Mouse (Mus musculus): ENCODE measurements around the gene Gng7.
"Not testable (repeated sequence)": the region's sequence is repeated elsewhere in the genome, so short reads cannot be mapped to it uniquely, and the experiment has no call there.

The Gng7 gene

DNA sequence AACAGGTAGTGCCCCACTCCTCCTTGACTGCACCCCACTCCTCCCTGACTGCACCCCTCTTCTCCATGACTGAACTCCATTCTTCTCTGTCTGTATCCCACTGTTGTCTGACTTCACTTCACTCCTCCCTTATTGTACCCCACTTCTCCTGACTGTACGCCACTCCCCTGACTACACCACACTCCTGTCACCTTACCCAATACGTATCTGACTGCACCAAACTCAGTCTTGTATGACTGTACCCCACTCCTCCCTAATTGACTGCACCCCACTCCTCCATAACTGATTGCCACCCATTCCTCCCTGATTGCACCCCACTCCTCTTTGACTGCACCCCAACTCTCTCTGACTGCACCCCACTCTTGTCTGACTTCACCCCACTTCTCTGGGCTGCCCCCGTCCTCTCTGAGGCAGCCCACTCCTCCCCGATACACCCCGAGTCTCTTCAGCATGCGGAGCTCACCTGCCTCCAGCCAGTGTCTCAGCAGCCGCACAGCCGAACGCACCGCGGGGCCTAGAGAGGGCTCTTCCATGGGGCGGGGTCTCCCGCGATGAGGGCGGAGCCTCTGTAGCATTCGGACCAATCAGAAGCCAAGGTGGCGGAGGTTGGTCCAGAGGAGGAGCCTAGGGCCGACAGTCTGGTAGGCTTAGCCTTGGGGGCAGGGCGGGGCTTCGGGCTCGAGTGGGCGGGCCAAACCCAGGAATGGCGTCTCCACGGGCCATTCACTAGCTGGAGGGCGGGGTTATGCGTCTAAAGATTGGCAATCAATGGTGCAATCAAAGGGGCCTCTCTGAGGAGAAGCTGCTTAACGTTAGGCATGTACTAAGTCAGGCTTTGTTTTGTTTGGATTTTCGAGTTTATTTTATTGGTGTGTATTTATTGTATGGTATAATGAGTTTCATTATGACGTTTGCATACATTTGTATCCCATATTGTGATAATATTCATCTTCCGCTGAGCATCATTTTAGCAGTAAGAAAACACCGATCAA lies at the start of gene Gng7:
Gene Gng7 (minus strand): TSS at position 553 of the 992 bp plus-strand sequence.
- POLR2A ChIA-PET: interaction anchor here (0.5 to 2.7 kb wide), 71 partner anchors 8 to 493 kb away, joined by 3 to 26 read pairs (median 4); partner anchors contain the start of genes Gadd45b (in 3 of the 4), Map2k2 (in 3 of the 4), Slc39a3 (in 3 of the 4) and Diras1 (in 2 of the 4)
- CTCF ChIA-PET: interaction anchor here in 3 of 4 experiments (0.5 to 2.2 kb wide), 40 partner anchors 8 to 537 kb away, joined by 3 to 20 read pairs (median 3); partner anchors contain the start of genes Diras1 (in 2 of the 3), Eef2 (in 1 of the 3), Gadd45b (in 1 of the 3) and Map2k2 (in 1 of the 3)

DNA sequence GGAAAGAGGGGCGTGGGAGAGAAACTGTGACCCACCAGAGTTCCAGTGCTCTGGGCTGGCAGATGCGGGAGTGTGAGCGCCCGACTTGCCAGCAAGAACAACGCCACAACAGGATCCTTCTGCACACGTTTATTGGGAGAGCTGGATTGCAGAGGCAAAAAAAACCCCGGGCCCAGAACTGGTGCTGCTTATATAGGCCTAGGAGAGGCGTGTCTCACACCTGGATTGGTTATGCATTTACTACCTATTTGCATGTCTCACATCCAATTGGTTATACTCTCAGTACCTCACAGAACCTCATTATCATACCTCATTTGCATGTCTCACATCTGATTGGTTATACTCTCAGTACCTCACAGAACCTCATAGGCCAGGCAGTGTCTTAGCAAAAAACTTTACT lies 49.8 kb upstream of the Gng7 start:
- ChIA-PET CTCF (interaction anchor here in 1 of 4 experiments (1.1 kb wide), 1 partner anchor 18 kb away, joined by 4 read pairs; no protein-coding TSS in a partner anchor), POLR2A (interaction anchor here in 2 of 4 experiments (0.7 to 1.0 kb wide), 2 partner anchors 11 to 135 kb away, joined by 3 read pairs; partner anchors contain the start of gene Gadd45b (in 1 of the 2))

DNA sequence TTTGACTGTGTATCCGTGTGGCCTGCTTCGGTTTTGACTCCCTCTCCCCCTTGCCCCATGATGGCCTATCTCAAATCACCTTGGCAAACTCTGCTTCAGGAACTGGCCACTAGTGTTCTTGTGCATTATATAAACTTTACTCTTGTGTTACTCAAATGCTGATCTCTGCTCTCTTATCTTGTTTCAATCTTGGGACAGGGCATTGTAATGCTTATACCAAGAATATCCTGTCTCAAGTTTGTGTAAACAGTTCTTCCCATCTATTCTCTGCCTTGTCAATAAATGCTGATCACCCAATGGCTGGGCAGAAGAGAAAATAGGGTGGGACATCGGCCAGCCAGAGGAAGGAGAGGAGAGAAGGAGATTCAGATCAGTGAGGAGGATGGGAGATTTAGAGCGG lies 48.0 kb upstream of the Gng7 start:
- POLR2A ChIA-PET: no interaction called here
- CTCF ChIA-PET: no interaction called here

DNA sequence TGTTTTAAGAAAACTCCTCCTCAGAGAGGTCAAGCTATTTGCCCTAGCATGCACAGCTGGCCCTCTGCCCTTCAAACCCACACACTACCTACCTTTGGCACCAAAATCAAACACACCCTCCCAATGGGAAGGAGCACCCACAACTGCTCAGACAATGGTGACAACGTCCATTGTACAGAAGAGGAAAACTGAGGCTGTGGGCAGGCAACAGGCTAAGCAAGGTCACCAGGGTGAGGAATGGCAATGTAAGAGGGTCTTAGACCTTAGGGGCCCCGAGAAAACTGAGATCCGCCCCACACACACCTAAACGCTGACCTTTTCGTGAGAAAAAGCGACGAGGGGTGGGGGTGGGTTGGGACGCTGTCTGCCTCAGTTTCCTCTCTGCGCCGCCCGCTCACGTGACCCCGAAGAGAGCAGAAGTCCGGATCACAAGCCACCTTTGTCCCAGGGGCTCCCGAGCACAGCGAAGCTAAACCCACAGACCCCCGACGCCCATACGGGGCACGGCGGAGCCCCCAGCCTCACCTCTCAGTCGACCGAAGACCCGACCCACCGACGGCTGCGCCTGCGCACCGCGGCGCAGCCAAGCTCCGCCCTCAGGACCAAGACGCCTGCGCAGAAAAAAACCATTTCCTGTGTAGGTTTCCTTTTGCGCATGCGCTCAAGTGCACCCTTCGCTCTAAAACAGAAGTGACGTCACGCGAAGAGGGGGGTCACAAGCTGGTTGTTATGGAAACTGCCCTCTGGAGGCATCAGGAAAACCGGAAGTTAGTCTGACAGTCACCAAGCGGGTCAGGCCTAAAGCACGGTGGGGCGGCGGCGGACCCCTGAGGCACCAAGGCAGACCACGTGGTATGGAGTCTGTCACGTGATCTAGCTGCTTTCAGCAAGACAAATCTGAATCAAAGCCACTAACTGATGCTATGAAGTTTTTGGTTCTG lies 45.1 kb upstream of the Gng7 start, which contains the start of gene Sgta:
Gene Sgta (minus strand): TSS at position 579 of the 941 bp plus-strand sequence.
- ChIA-PET CTCF (interaction anchor here (0.5 to 2.2 kb wide), 27 partner anchors 9 to 311 kb away, joined by 3 to 13 read pairs (median 4); partner anchors contain the start of genes Slc39a3 (in 2 of the 4), Eef2 (in 1 of the 4), Gng7 (in 1 of the 4) and Thop1 (in 1 of the 4)), POLR2A (interaction anchor here (0.6 to 3.0 kb wide), 69 partner anchors 9 to 571 kb away, joined by 3 to 33 read pairs (median 4); partner anchors contain the start of genes Slc39a3 (in 4 of the 4), Map2k2 (in 3 of the 4), Thop1 (in 3 of the 4) and Atcay (in 2 of the 4))

DNA sequence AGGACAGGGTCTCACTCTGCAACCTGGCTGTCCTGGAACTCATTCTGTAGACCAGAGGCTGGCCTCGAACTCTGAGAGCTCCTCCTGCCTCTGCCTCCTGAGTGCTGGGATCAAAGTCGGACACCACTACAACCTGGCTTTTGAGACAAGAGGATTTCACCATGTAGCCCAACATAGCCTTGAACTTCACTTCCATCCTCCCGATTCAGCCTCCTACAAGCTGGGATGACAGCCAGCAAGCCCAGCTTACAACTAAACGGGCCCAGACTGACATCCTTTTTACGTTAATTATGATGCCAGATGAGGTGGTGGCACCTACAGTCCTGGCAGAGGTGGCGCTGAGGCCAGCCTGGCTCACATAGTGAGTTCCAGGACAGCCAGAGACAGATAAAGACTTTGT lies 44.2 kb upstream of the Gng7 start:
- ChIA-PET POLR2A (interaction anchor here in 3 of 4 experiments (1.0 to 2.8 kb wide), 9 partner anchors 9 to 141 kb away, joined by 3 to 16 read pairs (median 4); partner anchors contain the start of genes Slc39a3 (in 2 of the 3), Gadd45b (in 1 of the 3), Lmnb2 (in 1 of the 3) and Map2k2 (in 1 of the 3)), CTCF (interaction anchor here in 3 of 4 experiments (0.5 to 2.2 kb wide), 4 partner anchors 11 to 253 kb away, joined by 3 to 8 read pairs (median 3); partner anchors contain the start of genes Map2k2 (in 1 of the 3) and Thop1 (in 1 of the 3))

DNA sequence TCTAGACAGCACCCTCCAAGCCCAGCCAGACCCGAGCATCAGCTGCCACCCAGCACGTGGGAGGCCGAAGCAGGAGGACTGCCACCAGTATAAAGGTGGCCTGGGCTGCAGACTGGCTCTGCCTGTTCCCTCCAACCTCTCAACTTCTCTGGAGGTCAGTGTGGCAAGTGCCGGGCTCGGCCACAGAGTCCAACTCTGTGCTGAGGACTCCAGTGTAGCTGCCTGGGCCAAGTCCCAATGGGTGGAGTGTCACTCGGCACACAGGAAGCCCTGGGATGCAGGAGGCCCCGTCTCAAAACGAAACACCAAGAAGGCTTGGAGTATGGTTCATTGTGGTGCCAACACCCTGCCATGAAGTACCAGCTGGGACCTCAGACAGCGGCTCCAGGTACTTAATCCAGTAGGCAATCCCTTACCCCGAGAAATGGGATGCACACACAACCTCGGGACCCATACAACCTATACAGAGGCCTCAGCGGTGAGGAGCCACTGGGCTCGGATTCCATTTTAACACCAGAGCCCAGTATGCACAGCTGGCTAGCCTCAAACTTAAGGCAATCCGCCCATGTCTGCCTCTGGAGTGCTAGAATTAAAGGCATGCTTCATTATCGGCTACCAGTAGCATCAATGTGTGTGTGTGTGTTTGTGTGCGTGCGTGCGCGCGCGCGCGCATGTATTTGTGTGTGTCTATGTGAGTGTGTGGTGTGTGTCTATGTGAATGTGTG lies 42.8 kb upstream of the Gng7 start:
- ChIA-PET POLR2A (interaction anchor here in 2 of 4 experiments (0.7 to 1.7 kb wide), 7 partner anchors 9 to 131 kb away, joined by 3 to 6 read pairs (median 3); partner anchors contain the start of genes Gadd45b (in 2 of the 2) and Map2k2 (in 1 of the 2)), CTCF (no interaction called here)

DNA sequence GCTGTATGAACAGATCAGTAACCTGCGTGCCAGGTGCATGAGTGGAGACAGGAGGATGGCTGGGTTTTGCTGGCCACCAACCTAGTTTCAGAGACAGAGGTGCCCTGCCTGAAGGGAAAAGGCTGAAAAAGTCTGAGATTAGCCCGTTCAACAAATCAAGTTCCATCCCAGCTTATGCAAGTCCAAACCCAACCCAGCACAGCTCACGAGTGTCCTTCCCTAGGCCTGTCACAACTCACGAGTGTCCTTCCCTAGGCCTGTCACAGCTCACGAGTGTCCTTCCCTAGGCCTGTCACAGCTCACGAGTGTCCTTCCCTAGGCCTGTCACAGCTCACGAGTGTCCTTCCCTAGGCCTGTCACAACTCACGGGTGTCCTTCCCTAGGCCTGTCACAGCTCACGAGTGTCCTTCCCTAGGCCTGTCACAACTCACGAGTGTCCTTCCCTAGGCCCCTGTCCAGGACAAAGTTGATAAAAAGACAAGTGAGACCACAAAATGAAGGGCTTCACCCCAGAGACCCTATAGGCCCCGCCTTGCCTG lies 41.1 kb upstream of the Gng7 start:
- CTCF ChIA-PET: not testable (repeated sequence)
- POLR2A ChIA-PET: interaction anchor here in 2 of 4 experiments (1.2 to 2.5 kb wide), 4 partner anchors 10 to 124 kb away, joined by 3 to 8 read pairs (median 6); partner anchors contain the start of gene Map2k2 (in 1 of the 2)

DNA sequence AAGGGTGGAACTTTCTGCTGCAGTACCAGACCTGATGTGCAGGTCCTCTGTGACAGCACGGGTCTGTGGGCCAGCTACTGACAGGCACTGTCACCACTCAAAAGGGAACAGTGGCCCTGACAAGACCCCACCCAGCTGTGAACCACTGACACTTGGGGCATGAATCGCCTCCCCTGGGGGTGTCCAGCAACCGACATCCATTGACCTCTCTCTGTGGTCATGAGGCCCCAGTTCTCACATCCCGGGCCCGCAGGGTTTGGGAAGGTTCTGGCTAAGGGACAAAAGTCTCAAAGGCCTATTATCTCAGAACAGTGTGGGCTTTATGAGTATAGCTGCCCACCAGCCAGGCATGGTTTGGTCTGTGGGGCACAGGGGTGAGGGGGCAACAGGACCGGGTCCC lies 40.4 kb upstream of the Gng7 start:
- POLR2A ChIA-PET: interaction anchor here in 3 of 4 experiments (0.7 to 2.5 kb wide), 9 partner anchors 10 to 51 kb away, joined by 3 to 8 read pairs (median 4); partner anchors contain the start of genes Thop1 (in 2 of the 3), Gng7 (in 1 of the 3) and Map2k2 (in 1 of the 3)
- CTCF ChIA-PET: no interaction called here

DNA sequence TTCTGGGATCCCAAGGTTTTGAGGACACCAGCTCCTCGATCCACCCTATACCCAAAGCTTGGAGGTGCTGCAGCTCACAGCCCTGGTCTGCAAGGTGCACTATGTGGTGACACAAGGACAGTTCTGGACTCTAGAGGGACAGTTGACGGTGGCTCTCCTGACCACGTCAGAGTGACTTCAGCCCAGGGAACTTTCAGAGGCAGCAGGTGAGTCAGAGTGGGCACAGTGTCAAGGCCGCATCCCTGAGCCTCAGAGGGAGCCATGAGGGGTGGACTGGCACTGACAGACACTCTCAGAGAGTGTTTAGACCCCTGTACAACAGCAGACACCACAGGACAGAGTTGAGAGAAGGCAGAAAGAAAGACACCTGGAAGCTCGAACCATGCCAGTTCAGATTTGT lies 37.8 kb upstream of the Gng7 start:
- CTCF ChIA-PET: no interaction called here
- POLR2A ChIA-PET: interaction anchor here in 2 of 4 experiments (0.9 to 1.8 kb wide), 4 partner anchors 15 to 123 kb away, joined by 3 to 5 read pairs (median 4); partner anchors contain the start of genes Gadd45b (in 1 of the 2), Map2k2 (in 1 of the 2) and Slc39a3 (in 1 of the 2)

DNA sequence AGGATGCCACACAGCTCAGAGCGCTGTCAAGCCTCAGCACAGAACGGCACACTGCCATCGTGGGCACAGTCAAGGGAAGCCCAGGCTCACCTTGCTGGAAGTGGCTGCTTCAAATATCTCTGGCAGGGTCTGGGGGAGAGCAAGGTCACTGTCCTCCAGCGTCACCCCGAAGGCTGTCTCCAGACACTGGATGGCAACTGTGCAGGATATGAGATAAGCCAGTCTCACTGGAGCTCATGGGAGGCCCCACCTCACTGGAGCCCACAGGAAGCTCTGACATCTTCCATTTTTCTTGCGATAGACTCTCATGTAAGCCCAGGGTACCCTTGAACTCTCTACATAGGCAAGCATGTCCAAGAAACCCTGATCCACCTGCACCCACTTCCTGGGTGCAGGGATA lies 36.4 kb upstream of the Gng7 start:
- ChIA-PET POLR2A (interaction anchor here in 3 of 4 experiments (0.5 to 3.9 kb wide), 14 partner anchors 8 to 240 kb away, joined by 3 to 16 read pairs (median 4); partner anchors contain the start of genes Sgta (in 2 of the 3), Slc39a3 (in 2 of the 3), Eef2 (in 1 of the 3) and Gadd45b (in 1 of the 3)), CTCF (interaction anchor here (0.6 to 3.8 kb wide), 21 partner anchors 9 to 532 kb away, joined by 3 to 20 read pairs (median 5); partner anchors contain the start of genes Slc39a3 (in 3 of the 4), Sgta (in 2 of the 4), Thop1 (in 2 of the 4) and Diras1 (in 1 of the 4))

DNA sequence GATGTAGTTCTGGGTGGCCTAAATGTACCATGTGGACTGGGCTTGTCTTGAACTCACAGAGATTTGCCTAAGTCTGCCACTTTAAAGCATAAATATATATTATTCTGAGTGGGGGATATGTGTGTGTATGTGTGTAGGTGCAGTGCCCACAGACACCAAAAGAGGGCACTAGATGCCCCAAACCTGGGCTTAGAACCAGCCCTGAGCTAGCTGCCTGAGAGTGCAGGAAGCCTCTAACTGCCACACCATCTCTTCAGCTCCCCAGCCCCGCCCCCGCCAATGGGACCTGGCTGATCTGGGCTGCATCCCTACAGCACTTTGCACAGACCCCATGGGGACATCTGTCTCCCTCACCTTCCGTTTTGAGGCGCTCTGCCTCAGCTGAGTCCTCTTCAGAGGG lies 35.9 kb upstream of the Gng7 start:
- ChIA-PET POLR2A (interaction anchor here in 3 of 4 experiments (0.5 to 3.9 kb wide), 17 partner anchors 9 to 1282 kb away, joined by 3 to 16 read pairs (median 4); partner anchors contain the start of genes Sgta (in 2 of the 3), Eef2 (in 1 of the 3), Gadd45b (in 1 of the 3) and Map2k2 (in 1 of the 3)), CTCF (interaction anchor here (0.5 to 3.8 kb wide), 22 partner anchors 8 to 532 kb away, joined by 3 to 20 read pairs (median 5); partner anchors contain the start of genes Slc39a3 (in 3 of the 4), Sgta (in 2 of the 4), Thop1 (in 2 of the 4) and Diras1 (in 1 of the 4))

DNA sequence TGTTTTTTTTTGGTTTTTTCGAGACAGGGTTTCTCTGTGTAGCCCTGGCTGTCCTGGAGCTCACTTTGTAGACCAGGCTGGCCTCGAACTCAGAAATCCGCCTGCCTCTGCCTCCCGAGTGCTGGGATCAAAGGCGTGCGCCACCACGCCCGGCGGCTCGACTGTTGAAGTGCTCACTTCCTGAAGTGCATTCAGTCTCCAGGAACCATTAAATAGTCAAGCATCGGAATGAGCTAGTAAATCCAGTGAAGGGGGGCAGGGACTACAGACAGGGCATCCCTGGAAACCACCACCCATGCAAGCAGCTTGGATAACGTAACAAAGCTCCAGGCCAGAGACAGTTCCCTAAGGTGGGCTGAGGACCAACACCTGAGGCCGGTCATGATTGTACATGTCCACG lies 30.5 kb upstream of the Gng7 start:
- CTCF ChIA-PET: interaction anchor here (0.6 to 1.5 kb wide), 9 partner anchors 8 to 247 kb away, joined by 3 to 4 read pairs (median 3); partner anchors contain the start of genes Pip5k1c (in 1 of the 4) and Slc39a3 (in 1 of the 4)
- POLR2A ChIA-PET: interaction anchor here in 3 of 4 experiments (0.6 to 3.2 kb wide), 12 partner anchors 8 to 131 kb away, joined by 3 to 12 read pairs (median 5); partner anchors contain the start of genes Slc39a3 (in 2 of the 3), Eef2 (in 1 of the 3), Gadd45b (in 1 of the 3) and Gng7 (in 1 of the 3)

DNA sequence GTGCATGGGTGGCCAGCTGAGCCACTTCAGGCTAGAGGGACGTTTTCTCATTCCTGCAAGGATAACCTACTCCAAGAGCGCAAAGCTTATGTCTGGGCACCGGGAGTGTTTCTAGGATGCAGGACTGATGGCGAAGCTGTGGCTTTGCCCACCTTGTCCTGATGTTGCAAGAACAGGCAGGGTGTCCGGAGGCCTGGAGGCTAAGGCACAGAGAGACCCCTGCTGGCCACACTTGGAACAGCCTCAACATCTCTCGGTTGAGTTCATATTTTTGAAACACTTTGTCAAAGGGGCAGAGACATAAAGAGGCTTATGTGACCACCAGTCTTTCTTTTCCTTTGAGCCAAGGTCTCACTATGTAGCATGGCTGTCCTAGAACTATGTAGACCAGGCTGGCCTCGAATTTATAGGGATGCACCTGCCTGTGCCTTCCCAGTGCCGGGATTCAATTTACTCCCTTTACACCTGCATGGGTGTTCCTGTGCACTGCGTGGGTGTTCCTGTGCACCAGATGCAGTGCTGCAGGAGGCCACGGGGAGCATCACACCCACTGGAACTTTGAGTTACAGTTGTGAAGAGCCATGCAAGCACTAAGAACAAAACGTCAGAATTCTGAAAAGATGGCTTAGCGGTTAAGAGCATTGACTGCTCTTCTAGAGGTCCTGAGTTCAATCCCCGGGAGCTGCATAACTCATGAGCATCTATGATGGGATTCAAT lies 26.9 kb upstream of the Gng7 start:
- POLR2A ChIA-PET: interaction anchor here (0.5 to 2.5 kb wide), 21 partner anchors 9 to 227 kb away, joined by 3 to 8 read pairs (median 4); partner anchors contain the start of genes Gadd45b (in 2 of the 4), Sgta (in 2 of the 4), Diras1 (in 1 of the 4) and Eef2 (in 1 of the 4)

DNA sequence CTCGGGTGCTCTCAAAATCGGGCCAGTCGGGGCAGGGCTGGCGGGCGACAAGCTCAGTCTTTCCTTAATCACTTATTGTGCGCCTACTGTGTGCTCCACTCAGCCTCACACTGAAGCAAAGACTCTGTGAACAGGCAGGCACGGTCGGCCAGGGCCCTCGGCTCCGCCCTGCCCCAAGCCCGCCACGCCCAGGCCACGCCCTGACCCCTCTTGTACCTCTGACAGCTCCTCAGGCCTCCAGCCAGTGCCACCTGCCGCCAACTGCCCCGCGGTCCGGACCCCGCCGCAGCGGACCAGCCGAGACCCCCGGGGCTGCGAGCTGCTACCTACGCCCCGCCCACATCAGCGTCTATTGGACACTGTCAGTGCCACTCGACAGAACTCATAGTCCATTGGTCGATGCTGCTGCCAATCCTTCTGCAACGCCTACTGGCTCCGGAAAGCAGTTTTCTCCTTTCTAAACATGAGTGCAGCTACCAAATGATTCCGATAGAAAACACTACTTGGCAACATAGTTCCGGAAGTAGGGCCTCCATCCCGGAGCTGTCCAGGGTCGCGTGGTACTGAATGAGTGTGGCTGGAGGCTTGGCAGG lies 22.3 kb upstream of the Gng7 start, which contains the start of gene Slc39a3:
Gene Slc39a3 (minus strand): TSS at position 439 of the 593 bp plus-strand sequence.
- ChIA-PET CTCF (interaction anchor here (0.5 to 2.6 kb wide), 41 partner anchors 8 to 811 kb away, joined by 3 to 14 read pairs (median 4); partner anchors contain the start of genes Sgta (in 2 of the 4), Ap3d1 (in 1 of the 4), Diras1 (in 1 of the 4) and Gadd45b (in 1 of the 4)), POLR2A (interaction anchor here (0.5 to 2.5 kb wide), 87 partner anchors 8 to 1471 kb away, joined by 3 to 28 read pairs (median 4); partner anchors contain the start of genes Sgta (in 4 of the 4), Gadd45b (in 3 of the 4), Gng7 (in 3 of the 4) and Map2k2 (in 3 of the 4))

More for the DNA sequence above, 26.9 kb upstream of the Gng7 start:
- CTCF ChIA-PET: interaction anchor here (0.5 to 2.0 kb wide), 19 partner anchors 8 to 1473 kb away, joined by 3 to 12 read pairs (median 4); partner anchors contain the start of gene Sgta (in 1 of the 4)

Data from embryonic stem cell, embryonic (primary cell).